Mouse (Mus musculus): Measurements from ENCODE around the gene 4930412O13Rik. TPM values are rescaled to one million over a fixed set of nuclear protein-coding genes. Genes with fewer than 3 reads are reported as not detected.

4930412O13Rik gene
- total RNA-seq (2012; rRNA removed): not detected in 2 replicates
- polyA plus RNA-seq (2012; ENCODE audit: insufficient read depth in 1 of 2, insufficient read length in 2 of 2, low read depth in 1 of 2, low replicate concordance in 2 of 2, missing spikeins in 1 of 2): under 1 TPM in 1 of 2 experiments, not detected in 1; 0.28 TPM

GRCm38 (mm10) chr2:9881051-9881591, at the start of gene 4930412O13Rik:
Gene 4930412O13Rik, plus strand, starts transcription at chr2:9881252.
- H3K27ac ChIP-seq (ENCODE audit: control insufficient read depth, low read depth, low read length): no peak within 1 kb of the TSS
- H3K9ac ChIP-seq (ENCODE audit: control insufficient read depth, low read depth, low read length, poor library complexity, severe bottlenecking): no peak within 1 kb of the TSS
- H3K9me3 ChIP-seq (replicated peaks; ENCODE audit: insufficient read depth, low read length): no peaks in the 10 kb centered on the region
- peak within 1 kb of the TSS; percentile 11 to 16; a peak in 1 of 4 replicates for H3K4me3 ChIP-seq (ENCODE audit: control insufficient read depth in 1 of 2, insufficient read depth in 1 of 2, low read depth in 2 of 2, low read length in 2 of 2)
- H3K4me1 ChIP-seq (ENCODE audit: control insufficient read depth in 1 of 2, insufficient read depth in 2 of 2, low read length in 2 of 2): no peaks in the 10 kb centered on the region; a peak in 1 of 4 replicates
- no peaks in the 10 kb centered on the region; the same call in 1 of the 2 replicates for H3K79me2 ChIP-seq (ENCODE audit: control insufficient read depth, insufficient read depth, low read length, poor library complexity)
- H3K27me3 ChIP-seq (ENCODE audit: control insufficient read depth in 1 of 2, insufficient read depth in 2 of 2, low read length in 2 of 2): no peaks in the 10 kb centered on the region
- H3K36me3 ChIP-seq (ENCODE audit: control insufficient read depth in 1 of 2, insufficient read depth in 2 of 2, low read length in 2 of 2): no peaks in the 10 kb centered on the region
- DNase-seq (ENCODE audit: low read depth, low spot score): no peak
- TF ChIP-seq HCFC1 (IDR thresholded peaks at IDR 0.05; ENCODE audit: low read depth, low read length) (no peak), POLR2A (IDR thresholded peaks at IDR 0.05; ENCODE audit: control insufficient read depth in 1 of 2, insufficient read depth in 1 of 2, low read depth in 1 of 2, low read length in 2 of 2, poor library complexity in 1 of 2) (no peak), MAFK (IDR thresholded peaks at IDR 0.05; ENCODE audit: borderline replicate concordance, low read depth, low read length) (no peak), JUND (IDR thresholded peaks at IDR 0.05; ENCODE audit: low read depth, low read length) (no peak), CTCF (IDR thresholded peaks at IDR 0.05 in 2 of 3, conservative IDR thresholded peaks at IDR 0.05 in 1 of 3; ENCODE audit: control insufficient read depth in 1 of 3, insufficient read depth in 1 of 3, low read depth in 2 of 3, low read length in 3 of 3, poor library complexity in 1 of 3, severe bottlenecking in 1 of 3) (no peak), ZNF384 (IDR thresholded peaks at IDR 0.05; ENCODE audit: low read depth, low read length) (no peak), ZC3H11A (IDR thresholded peaks at IDR 0.05; ENCODE audit: low read depth, low read length) (no peak), TAL1 (IDR thresholded peaks at IDR 0.05; ENCODE audit: low read length) (no peak), NELFE (IDR thresholded peaks at IDR 0.05; ENCODE audit: low read depth, low read length) (no peak), NRF1 (IDR thresholded peaks at IDR 0.05; ENCODE audit: insufficient read depth, low read depth, low read length, poor library complexity, severe bottlenecking) (no peak), ZMIZ1 (IDR thresholded peaks at IDR 0.05; ENCODE audit: low read depth, low read length) (no peak)

DNA sequence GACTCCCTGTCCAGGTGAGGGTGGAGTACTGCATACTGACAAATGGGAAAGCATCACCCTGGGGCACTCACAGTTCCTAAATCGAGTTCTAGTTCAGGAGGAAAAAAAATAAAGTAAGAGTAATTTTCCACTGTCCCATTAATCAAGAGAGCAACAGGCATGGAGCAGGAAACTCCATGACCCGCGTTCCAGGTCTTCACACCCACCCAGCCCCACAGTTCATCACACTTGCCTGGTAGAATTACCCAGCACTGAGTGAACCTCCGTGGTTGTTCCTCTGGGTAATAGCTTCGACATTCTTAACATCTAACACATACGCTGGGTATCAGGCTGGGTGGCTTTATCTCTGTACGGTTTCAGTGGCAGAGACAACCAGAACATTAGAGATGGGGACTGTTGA, 47.3 kb upstream of the 4930412O13Rik start:
- no peak for DNase-seq (ENCODE audit: low read depth, low spot score)
- Histone ChIP-seq H3K36me3 (ENCODE audit: control insufficient read depth in 1 of 2, insufficient read depth in 2 of 2, low read length in 2 of 2) (no peaks in the 10 kb centered on the region), H3K27ac (ENCODE audit: control insufficient read depth, low read depth, low read length) (no peak overlapping the region), H3K4me1 (ENCODE audit: control insufficient read depth in 1 of 2, insufficient read depth in 2 of 2, low read length in 2 of 2) (no peaks in the 10 kb centered on the region), H3K4me3 (ENCODE audit: control insufficient read depth in 1 of 2, insufficient read depth in 1 of 2, low read depth in 2 of 2, low read length in 2 of 2) (no peak overlapping the region), H3K9me3 (replicated peaks; ENCODE audit: insufficient read depth, low read length) (no peaks in the 10 kb centered on the region), H3K9ac (ENCODE audit: control insufficient read depth, low read depth, low read length, poor library complexity, severe bottlenecking) (no peak overlapping the region), H3K27me3 (ENCODE audit: control insufficient read depth in 1 of 2, insufficient read depth in 2 of 2, low read length in 2 of 2) (peaks cover 0 to 2% of the 10 kb centered on the region in 2 experiments; a peak in 1 of 4 replicates), H3K79me2 (ENCODE audit: control insufficient read depth, insufficient read depth, low read length, poor library complexity) (no peaks in the 10 kb centered on the region)
- TF ChIP-seq NELFE (IDR thresholded peaks at IDR 0.05; ENCODE audit: low read depth, low read length): no peak
- no peak for TF ChIP-seq CHD2 (IDR thresholded peaks at IDR 0.05; ENCODE audit: low read length)
- no peak for TF ChIP-seq ETS1 (IDR thresholded peaks at IDR 0.05; ENCODE audit: low read depth, low read length)
- no peak for TF ChIP-seq SIN3A (IDR thresholded peaks at IDR 0.05; ENCODE audit: low read length)
- no peak for TF ChIP-seq MAZ (IDR thresholded peaks at IDR 0.05; ENCODE audit: low read depth, low read length)
- TF ChIP-seq TAL1 (IDR thresholded peaks at IDR 0.05; ENCODE audit: low read length): no peak
- TF ChIP-seq POLR2AphosphoS5 (IDR thresholded peaks at IDR 0.05; ENCODE audit: borderline replicate concordance, low read depth, low read length): no peak
- no peak for TF ChIP-seq ELF1 (IDR thresholded peaks at IDR 0.05; ENCODE audit: low read depth, low read length)
- no peak for TF ChIP-seq RAD21 (IDR thresholded peaks at IDR 0.05; ENCODE audit: low read depth, low read length)
- no peak for TF ChIP-seq TCF12 (IDR thresholded peaks at IDR 0.05; ENCODE audit: low read depth, low read length)
- no peak for TF ChIP-seq ZC3H11A (IDR thresholded peaks at IDR 0.05; ENCODE audit: low read depth, low read length)
- TF ChIP-seq JUND (IDR thresholded peaks at IDR 0.05; ENCODE audit: low read depth, low read length): no peak
- TF ChIP-seq MEF2A (IDR thresholded peaks at IDR 0.05; ENCODE audit: extremely low read depth, insufficient replicate concordance, low read depth, low read length, poor library complexity, severe bottlenecking): no peak
- TF ChIP-seq POLR2A (IDR thresholded peaks at IDR 0.05; ENCODE audit: control insufficient read depth in 1 of 2, insufficient read depth in 1 of 2, low read depth in 1 of 2, low read length in 2 of 2, poor library complexity in 1 of 2): no peak
- no peak for TF ChIP-seq BHLHE40 (IDR thresholded peaks at IDR 0.05; ENCODE audit: borderline replicate concordance, low read depth, low read length)
- no peak for TF ChIP-seq MAX (IDR thresholded peaks at IDR 0.05; ENCODE audit: low read length)
- TF ChIP-seq MYC (IDR thresholded peaks at IDR 0.05; ENCODE audit: low read depth, low read length): no peak

Data from MEL (cell line).